Mouse (Mus musculus) kidney, adult 2 months (tissue): ENCODE data around the gene Kirrel3.

Source experiments
- CTCF ChIP-seq: fragments of 200-500 bp; conservative IDR thresholded peaks from 2 replicates; pipeline ENCODE4 v1.5.1; 2011; ENCODE audit warnings: low read depth, mild to moderate bottlenecking, control low read depth, low read length, moderate library complexity, mixed read lengths; ENCODE audit not compliant: insufficient read depth, insufficient read length
- POLR2A ChIP-seq: fragments of 200-500 bp; IDR thresholded peaks from one replicate; pipeline ENCODE4 v1.6.1; 2011; ENCODE audit warnings: low read depth, low read length, control low read depth

DNA sequence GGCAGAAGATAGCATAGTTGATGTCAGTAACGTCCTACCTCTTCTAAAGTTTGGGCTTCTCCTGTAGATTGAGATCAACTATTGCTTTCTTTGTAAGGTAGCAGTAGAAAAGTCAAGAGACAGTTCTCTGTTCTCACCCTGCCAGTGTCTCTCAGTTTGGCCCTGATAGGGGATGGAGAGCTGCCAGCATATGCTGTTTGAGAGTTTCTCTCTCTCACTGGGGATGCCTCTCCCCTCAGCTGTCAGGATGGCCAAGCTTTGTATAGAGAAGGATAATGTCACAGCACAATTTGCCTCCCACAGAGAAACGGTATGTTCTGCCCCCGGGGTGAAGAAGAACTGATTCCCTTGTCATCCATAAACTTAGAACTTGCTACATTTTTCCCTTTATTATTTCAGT is 6.4 kb downstream of the Kirrel3 start:
- TF ChIP-seq CTCF (no peak), POLR2A (no peak)
